Mouse (Mus musculus): ENCODE data around the gene Myo1d. TPM values are rescaled to one million over a fixed set of nuclear protein-coding genes. Genes with fewer than 3 reads are reported as not detected.

Gene Myo1d
- polyA plus RNA-seq (2015; fragmentation: Nextera tagmentation; extraction: Ambion mirVana), result 13.1 and 13.9 TPM in 2 replicates

DNA sequence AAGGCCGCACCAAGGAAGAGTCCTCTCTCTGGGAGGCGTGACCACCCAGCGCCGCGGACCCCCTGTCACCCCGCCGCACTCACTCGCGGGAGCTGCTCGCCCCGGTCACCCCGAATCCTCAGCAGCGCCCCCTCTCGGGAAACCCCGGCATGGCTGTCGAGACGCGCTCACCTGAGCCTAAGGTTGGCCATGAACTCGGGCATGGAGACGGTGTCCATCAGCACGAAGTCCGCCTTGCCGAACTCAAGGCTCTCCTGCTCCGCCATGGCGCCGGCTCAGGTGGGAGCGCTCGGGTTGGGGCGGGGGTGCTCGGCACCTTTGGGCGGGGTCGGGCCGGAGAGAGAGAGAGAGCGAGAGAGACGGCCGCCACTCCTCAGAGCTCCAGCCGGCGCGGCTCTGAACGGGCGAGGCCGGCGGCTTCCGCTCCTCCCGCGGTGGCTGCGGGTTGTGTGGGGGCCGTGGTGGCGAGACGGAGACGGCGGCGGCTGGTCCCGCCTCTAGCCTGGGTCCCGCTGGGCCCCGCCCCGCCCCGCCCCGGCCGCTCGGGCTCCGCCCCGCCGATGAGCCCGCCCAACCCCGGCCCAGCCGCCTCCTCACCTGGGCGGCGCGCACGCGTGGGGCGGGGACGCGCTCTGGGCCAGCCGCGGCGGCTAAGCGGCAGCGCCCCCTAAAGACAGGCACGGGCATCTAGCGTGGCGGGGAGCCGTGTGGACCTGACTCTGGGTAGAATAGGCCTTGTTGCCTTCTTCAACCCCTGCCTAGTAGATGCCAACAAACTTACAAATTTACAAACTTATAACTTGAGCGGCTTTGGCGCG, at the start of gene Myo1d:
TSS of gene Myo1d (minus strand) at position 499 of the 818 bp plus-strand sequence.

DNA sequence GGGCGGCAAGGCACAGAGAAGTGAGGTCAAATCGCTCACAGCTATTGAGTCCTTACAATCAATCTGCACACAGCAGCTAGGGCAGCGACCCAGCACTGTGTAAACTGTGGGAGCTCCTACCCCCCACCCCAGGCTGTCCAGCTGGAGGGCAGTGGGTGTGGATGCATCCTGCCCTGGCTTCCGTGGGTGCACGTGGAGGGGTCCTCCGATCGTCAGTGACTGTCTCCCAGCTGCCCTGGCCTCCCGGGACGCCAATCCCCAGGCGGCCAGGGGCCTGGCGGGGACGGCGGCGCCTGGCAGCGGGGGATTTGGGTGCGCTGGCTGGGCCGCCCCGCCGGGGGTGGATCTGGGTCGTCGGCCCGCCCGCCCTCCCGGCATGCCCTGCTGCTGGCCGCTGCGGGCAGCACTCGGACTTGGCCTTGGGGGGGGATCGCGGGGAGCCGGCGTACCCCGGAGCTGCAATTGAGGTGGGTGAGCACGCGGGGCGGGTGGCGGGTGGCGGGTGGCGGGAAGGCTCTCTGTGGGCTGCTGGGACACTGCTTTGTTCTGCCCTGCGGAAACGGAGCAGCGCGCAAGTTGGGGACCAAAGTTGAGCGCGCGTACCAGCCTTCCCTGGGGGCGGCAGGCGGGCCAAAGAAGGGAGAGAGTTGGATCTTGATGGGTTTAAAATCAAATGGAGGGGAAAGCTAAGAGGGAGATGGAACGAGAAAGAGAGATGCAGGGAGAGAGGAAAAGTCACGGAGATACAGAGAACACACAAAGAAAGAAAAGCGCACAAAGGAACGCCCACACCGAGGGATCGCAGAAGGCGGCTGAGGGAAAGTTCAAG, 30.4 kb upstream of the Myo1d start, which contains the start of gene Tmem98:
TSS of gene Tmem98 (plus strand) at position 183 of the 829 bp plus-strand sequence.

GRCm38 (mm10) chr11:80476222-80477189, 303.3 kb downstream of the Myo1d start, which contains the start of gene Cdk5r1:
Gene Cdk5r1 (plus strand): TSS chr11:80477023.

Other genes with a start within 250 kb of the Myo1d start
- gene Tmem98, start 30.1 kb upstream of the Myo1d start, polyA plus RNA-seq (2015; fragmentation: Nextera tagmentation; extraction: Ambion mirVana), result 23.1 and 27.6 TPM in 2 replicates
- gene Spaca3, start 78.3 kb upstream of the Myo1d start, polyA plus RNA-seq (2015; fragmentation: Nextera tagmentation; extraction: Ambion mirVana), result not detected in 2 replicates

All from spleen, postnatal 0 days (tissue).